Mouse (Mus musculus) gastrocnemius, adult 2 months (tissue): Measurements from ENCODE around the gene Olfr1342. TPM values are rescaled to one million over a fixed set of nuclear protein-coding genes. Genes with fewer than 3 reads are reported as not detected.

Experiments
- DNase-seq: peaks from one replicate; pipeline ENCODE4 v3.0.0; 2022
- H3K27ac ChIP-seq: fragments of 200-600 bp; 2 replicates; pipeline ENCODE4 v1.8.1; 2022; ENCODE audit warnings: mild to moderate bottlenecking
- H3K4me3 ChIP-seq: fragments of 200-600 bp; 2 replicates; pipeline ENCODE4 v1.8.1; 2022; ENCODE audit warnings: mild to moderate bottlenecking, moderate library complexity
- CTCF ChIP-seq: fragments of 200-600 bp; IDR thresholded peaks from 2 replicates; pipeline ENCODE4 v1.8.1; 2022; ENCODE audit warnings: antibody characterized with exemption, mild to moderate bottlenecking, moderate library complexity
- intact Hi-C: fragments of 180-260 bp; cut with DNase I; formaldehyde crosslinking; loops from one replicate; pipeline ENCODE4 v1.15.1; 2025
- long read RNA-seq, 2 experiments: library from polyadenylated mRNA; stranded (forward); transcript quantifications; one replicate each; pipeline ENCODE4 v2.0.0; 2021
- total RNA-seq, 2 experiments: library from RNA; stranded (reverse); gene quantifications; 2 replicates each; pipeline ENCODE4 v1.2.3; 2021

The Olfr1342 gene
- total RNA-seq: not detected
- long read RNA-seq, experiment 1: 0 reads
- long read RNA-seq, experiment 2: 0 reads

GRCm38 (mm10) chr4:118692412-118692973 is at the start of gene Olfr1342:
Olfr1342 (minus strand) TSS chr4:118692756.
- intact Hi-C loops: no loop called here
- DNase-seq: no peak
- TF ChIP-seq CTCF: no peak
- no peak within 1 kb of the TSS for H3K27ac ChIP-seq
- H3K4me3 ChIP-seq: no peak within 1 kb of the TSS

GRCm38 (mm10) chr4:118741881-118742280 is 49.3 kb upstream of the Olfr1342 start:
- H3K27ac ChIP-seq: no peak overlapping the region
- TF ChIP-seq CTCF: no peak
- DNase-seq: no peak
- intact Hi-C loops: no loop called here
- H3K4me3 ChIP-seq: no peak overlapping the region

DNA sequence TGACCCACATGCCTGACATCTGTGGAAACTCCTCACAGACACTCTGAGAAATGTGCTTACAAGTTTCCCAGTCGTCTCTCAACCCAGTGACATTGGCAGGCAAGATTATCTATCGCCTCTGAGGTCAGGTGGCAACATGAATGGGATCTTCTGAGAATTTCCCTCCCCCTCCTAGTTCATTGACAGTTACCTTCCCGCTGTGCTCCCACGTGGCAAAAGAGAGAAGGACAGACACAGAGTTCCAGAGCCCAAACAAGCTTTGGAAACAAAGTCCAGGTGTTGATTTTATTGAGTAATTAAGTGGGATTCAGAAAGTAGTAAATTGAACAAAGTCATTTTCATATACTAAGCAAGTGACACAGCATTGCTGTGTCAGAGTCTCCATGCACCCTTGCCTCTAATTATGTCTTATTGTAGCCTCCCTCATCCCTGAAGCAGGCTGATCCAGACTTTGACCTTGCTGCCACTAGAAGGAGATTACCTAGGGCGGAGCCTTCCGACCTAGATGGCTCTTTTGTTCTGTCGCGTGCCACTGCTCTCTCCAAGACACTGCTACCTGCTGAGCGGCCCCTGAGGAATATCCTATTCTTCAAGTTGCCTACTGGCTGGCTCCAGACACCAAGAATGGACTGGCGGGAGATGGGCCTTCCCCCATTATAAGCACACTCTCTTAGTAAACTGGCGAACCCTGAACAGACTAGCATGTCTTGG is 48.6 kb upstream of the Olfr1342 start:
- H3K27ac ChIP-seq: no peak overlapping the region
- no peak overlapping the region for H3K4me3 ChIP-seq
- intact Hi-C loops: no loop called here
- no peak for DNase-seq
- no peak for TF ChIP-seq CTCF

- no peak for TF ChIP-seq CTCF
- Histone ChIP-seq H3K4me3 (no peak overlapping the region), H3K27ac (no peak overlapping the region)
- intact Hi-C loops: no loop called here
- no peak for DNase-seq
Measured at GRCm38 (mm10) chr4:118739574-118739973, 47.0 kb upstream of the Olfr1342 start.

GRCm38 (mm10) chr4:118731875-118732274 is 39.3 kb upstream of the Olfr1342 start, which contains the start of gene Olfr1339:
Olfr1339 (plus strand) TSS chr4:118732175.
- Histone ChIP-seq H3K4me3 (no peak within 1 kb of the TSS), H3K27ac (no peak within 1 kb of the TSS)
- intact Hi-C loops: no loop called here
- DNase-seq: no peak
- TF ChIP-seq CTCF: no peak

GRCm38 (mm10) chr4:118721742-118722483 is 29.4 kb upstream of the Olfr1342 start:
- DNase-seq: no peak

GRCm38 (mm10) chr4:118719838-118720237 is 27.3 kb upstream of the Olfr1342 start, which contains the start of gene Olfr1340:
Olfr1340 (plus strand) TSS chr4:118720138.
- Histone ChIP-seq H3K27ac (no peak within 1 kb of the TSS), H3K4me3 (no peak within 1 kb of the TSS)
- DNase-seq: no peak
- intact Hi-C loops: no loop called here
- TF ChIP-seq CTCF: no peak

More at GRCm38 (mm10) chr4:118721742-118722483, 29.4 kb upstream of the Olfr1342 start:
- intact Hi-C loops: no loop called here
- Histone ChIP-seq H3K4me3 (no peak overlapping the region), H3K27ac (no peak overlapping the region)
- no peak for TF ChIP-seq CTCF

DNA sequence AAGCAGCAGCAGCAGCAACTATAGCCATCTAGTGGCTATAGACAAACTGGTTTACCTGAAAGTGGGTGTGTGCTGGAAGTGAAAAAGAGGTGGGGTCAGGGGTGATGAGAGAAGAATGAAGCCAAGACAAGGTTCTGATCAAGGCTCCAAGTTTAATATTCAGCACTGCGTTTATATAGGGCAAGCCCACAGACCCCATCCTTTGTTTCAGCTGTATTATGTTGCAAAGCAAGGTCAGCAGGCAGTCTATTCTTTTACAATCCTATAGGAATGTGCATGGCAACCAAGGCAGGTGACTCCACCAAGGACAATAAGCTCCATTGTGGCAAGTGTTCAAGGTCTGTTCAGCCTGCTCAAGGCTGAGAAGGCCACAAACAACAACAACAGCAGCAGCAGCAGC is 19.1 kb upstream of the Olfr1342 start:
- Histone ChIP-seq H3K4me3 (no peak overlapping the region), H3K27ac (no peak overlapping the region)
- intact Hi-C loops: no loop called here
- no peak for TF ChIP-seq CTCF
- DNase-seq: no peak

DNA sequence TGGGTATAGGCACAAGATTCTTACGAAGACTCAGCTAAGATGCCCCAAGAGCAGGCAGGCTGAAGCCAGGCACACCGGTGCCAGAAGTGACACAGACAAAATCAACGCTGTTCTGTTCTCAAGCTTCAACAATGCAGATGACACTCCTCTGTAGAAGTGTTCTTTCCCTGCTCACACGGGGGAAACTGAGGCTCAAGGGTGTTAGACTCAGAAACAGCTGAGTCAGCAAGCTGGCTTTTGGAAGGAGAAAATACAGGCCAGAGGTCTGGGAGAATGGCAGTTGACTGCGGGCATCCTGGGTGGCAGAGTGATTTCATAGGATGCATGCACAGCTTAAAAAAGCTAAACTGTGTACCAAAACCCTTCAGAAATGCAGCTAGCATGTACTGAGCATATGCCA is 15.5 kb upstream of the Olfr1342 start:
- no peak for TF ChIP-seq CTCF
- H3K4me3 ChIP-seq: no peak overlapping the region
- DNase-seq: no peak
- no peak overlapping the region for H3K27ac ChIP-seq
- intact Hi-C loops: no loop called here

DNA sequence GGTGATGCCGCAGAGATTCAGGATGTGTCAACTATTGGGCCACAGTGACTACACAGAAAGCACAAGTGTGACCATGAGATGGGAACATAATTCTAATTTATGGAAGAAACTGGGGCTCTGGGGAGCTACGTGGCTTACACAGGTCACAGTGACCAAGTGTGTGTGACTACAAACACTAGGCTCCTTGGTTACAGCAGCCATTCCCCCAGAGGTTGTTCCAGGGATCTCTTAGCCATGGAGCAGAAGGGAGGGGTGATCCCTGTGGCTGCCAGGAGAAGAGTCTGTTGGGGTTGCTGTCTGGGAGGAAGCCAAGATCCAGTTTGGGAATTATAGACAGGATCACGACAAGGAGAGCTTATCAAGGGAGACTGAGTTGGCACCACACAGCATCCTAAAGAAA is 10.7 kb upstream of the Olfr1342 start, which contains the start of gene Olfr1341:
Gene Olfr1341 (plus strand): TSS at position 301 of the 400 bp plus-strand sequence.
- H3K27ac ChIP-seq: no peak within 1 kb of the TSS
- no peak for DNase-seq
- intact Hi-C loops: no loop called here
- TF ChIP-seq CTCF: no peak
- no peak within 1 kb of the TSS for H3K4me3 ChIP-seq

- DNase-seq: no peak
- TF ChIP-seq CTCF: no peak
- H3K27ac ChIP-seq: no peak overlapping the region
- H3K4me3 ChIP-seq: no peak overlapping the region
- intact Hi-C loops: no loop called here
Measured at GRCm38 (mm10) chr4:118693812-118694211, 1.3 kb upstream of the Olfr1342 start.

DNA sequence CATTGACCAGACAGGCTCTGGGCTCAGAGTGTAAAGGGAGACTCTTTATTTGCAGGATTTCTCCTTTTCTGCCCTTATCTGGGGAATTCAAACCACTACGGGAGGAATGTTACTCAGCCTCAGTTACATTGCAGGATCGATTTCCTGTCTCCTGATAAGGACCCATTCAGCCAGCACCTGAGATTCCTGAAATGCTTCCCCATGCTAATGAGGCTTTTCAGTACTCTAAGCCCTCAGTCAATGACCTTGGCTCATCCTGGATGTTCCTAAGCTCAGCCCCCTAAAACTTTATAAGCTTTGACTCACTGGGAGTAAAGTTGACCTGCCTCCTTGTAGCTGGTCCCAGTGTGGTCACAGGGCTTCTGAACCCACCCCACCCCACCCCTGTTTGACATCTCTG is 5.5 kb downstream of the Olfr1342 start:
- Histone ChIP-seq H3K27ac (no peak overlapping the region), H3K4me3 (no peak overlapping the region)
- DNase-seq: no peak
- TF ChIP-seq CTCF: no peak
- intact Hi-C loops: no loop called here

DNA sequence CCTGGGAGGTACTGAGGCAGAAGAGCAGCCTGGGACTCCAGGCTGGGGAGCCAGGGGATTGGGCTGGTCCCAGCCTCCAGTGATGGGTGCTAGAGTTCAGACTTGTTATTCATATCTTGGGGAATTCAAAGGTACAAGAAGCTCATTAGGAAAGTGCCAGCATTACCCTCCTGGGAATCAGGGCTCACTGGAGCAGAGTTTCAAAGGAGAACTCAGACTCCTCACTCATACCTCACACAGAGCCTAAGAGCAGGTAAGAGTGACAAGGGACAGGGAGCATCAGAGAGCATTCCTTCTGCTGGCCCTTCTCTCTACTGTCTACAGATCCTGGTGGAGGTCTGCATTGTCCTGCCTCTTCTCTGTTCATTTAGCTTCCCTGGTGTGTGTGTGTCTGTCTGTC is 33.9 kb downstream of the Olfr1342 start, which contains the start of gene Olfr62:
Gene Olfr62 (plus strand): TSS at position 301 of the 400 bp plus-strand sequence.
- DNase-seq: no peak
- Histone ChIP-seq H3K4me3 (no peak within 1 kb of the TSS), H3K27ac (no peak within 1 kb of the TSS)
- intact Hi-C loops: no loop called here
- no peak for TF ChIP-seq CTCF
